Mouse (Mus musculus): Measurements from ENCODE around the gene Tex2. TPM values are rescaled to one million over a fixed set of nuclear protein-coding genes. Genes with fewer than 3 reads are reported as not detected.

Tex2 gene
- polyA plus RNA-seq, 1 experiment from 2014 or later: 17.1 TPM

- Histone ChIP-seq H3K27me3 (replicated peaks; ENCODE audit: control insufficient read depth, insufficient read depth, low read length) (no peaks in the 10 kb centered on the region), H3K36me3 (ENCODE audit: control insufficient read depth, insufficient read depth) (peaks cover 27% of the 10 kb centered on the region), H3K4me2 (replicated peaks; ENCODE audit: low read depth) (no peak overlapping the region), H3K9ac (ENCODE audit: low read depth, low read length) (no peak overlapping the region), H3K4me3 (ENCODE audit: low read depth, low read length) (no peak overlapping the region), H3K4me1 (replicated peaks; ENCODE audit: control insufficient read depth, insufficient read depth, low read length) (peaks cover 3% of the 10 kb centered on the region; the same call in 1 of the 2 replicates), H3K27ac (ENCODE audit: low read depth, low read length) (no peak overlapping the region), H3K9me3 (ENCODE audit: control insufficient read depth) (no peaks in the 10 kb centered on the region)
- ATAC-seq: no peak; the same call in 1 of the 2 replicates
- WGBS: 57% methylated on average over 2 of the region's 2 CpGs
- peak; percentile 85 for TF ChIP-seq CTCF (IDR thresholded peaks at IDR 0.05; ENCODE audit: low read depth)
Observed at GRCm38 (mm10) chr11:106513166-106513565, 100.1 kb downstream of the Tex2 start.

- no peak for ATAC-seq
- TF ChIP-seq CTCF (IDR thresholded peaks at IDR 0.05; ENCODE audit: low read depth): no peak
- H3K4me1 ChIP-seq (replicated peaks; ENCODE audit: control insufficient read depth, insufficient read depth, low read length): peaks cover 3% of the 10 kb centered on the region; the same call in 1 of the 2 replicates
- H3K27ac ChIP-seq (ENCODE audit: low read depth, low read length): no peak overlapping the region
- no peaks in the 10 kb centered on the region for H3K9me3 ChIP-seq (ENCODE audit: control insufficient read depth)
- H3K9ac ChIP-seq (ENCODE audit: low read depth, low read length): no peak overlapping the region
- H3K4me3 ChIP-seq (ENCODE audit: low read depth, low read length): no peak overlapping the region
- peaks cover 29% of the 10 kb centered on the region for H3K36me3 ChIP-seq (ENCODE audit: control insufficient read depth, insufficient read depth)
- no peaks in the 10 kb centered on the region for H3K27me3 ChIP-seq (replicated peaks; ENCODE audit: control insufficient read depth, insufficient read depth, low read length)
- no peak overlapping the region for H3K4me2 ChIP-seq (replicated peaks; ENCODE audit: low read depth)
- WGBS: 85% methylated on average over 7 of the region's 7 CpGs
Observed at GRCm38 (mm10) chr11:106512006-106512390, 101.2 kb downstream of the Tex2 start.

- no peak for TF ChIP-seq CTCF (IDR thresholded peaks at IDR 0.05; ENCODE audit: low read depth)
- whole genome bisulfite sequencing: 84% methylated on average over 14 of the region's 14 CpGs
- no peak overlapping the region for H3K4me2 ChIP-seq (replicated peaks; ENCODE audit: low read depth)
- no peaks in the 10 kb centered on the region for H3K27me3 ChIP-seq (replicated peaks; ENCODE audit: control insufficient read depth, insufficient read depth, low read length)
- H3K4me3 ChIP-seq (ENCODE audit: low read depth, low read length): no peak overlapping the region
- no peak overlapping the region for H3K9ac ChIP-seq (ENCODE audit: low read depth, low read length)
- peaks cover 35% of the 10 kb centered on the region for H3K36me3 ChIP-seq (ENCODE audit: control insufficient read depth, insufficient read depth)
- no peaks in the 10 kb centered on the region for H3K9me3 ChIP-seq (ENCODE audit: control insufficient read depth)
- no peak overlapping the region for H3K27ac ChIP-seq (ENCODE audit: low read depth, low read length)
- H3K4me1 ChIP-seq (replicated peaks; ENCODE audit: control insufficient read depth, insufficient read depth, low read length): peaks cover 3% of the 10 kb centered on the region; the same call in 1 of the 2 replicates
- ATAC-seq: no peak
Observed at GRCm38 (mm10) chr11:106511236-106512005, 101.8 kb downstream of the Tex2 start.

GRCm38 (mm10) chr11:106507638-106508037 lies 105.6 kb downstream of the Tex2 start:
- Histone ChIP-seq H3K27ac (ENCODE audit: low read depth, low read length) (no peak overlapping the region), H3K9ac (ENCODE audit: low read depth, low read length) (no peak overlapping the region)
- WGBS: 89% methylated on average over 7 of the region's 7 CpGs

GRCm38 (mm10) chr11:106506211-106506610 lies 107.0 kb downstream of the Tex2 start:
- Histone ChIP-seq H3K4me3 (ENCODE audit: low read depth, low read length) (no peak overlapping the region), H3K4me1 (replicated peaks; ENCODE audit: control insufficient read depth, insufficient read depth, low read length) (no peaks in the 10 kb centered on the region; the same call in 1 of the 2 replicates), H3K4me2 (replicated peaks; ENCODE audit: low read depth) (no peak overlapping the region), H3K9ac (ENCODE audit: low read depth, low read length) (no peak overlapping the region), H3K36me3 (ENCODE audit: control insufficient read depth, insufficient read depth) (peaks cover 20% of the 10 kb centered on the region), H3K9me3 (ENCODE audit: control insufficient read depth) (no peaks in the 10 kb centered on the region), H3K27ac (ENCODE audit: low read depth, low read length) (no peak overlapping the region), H3K27me3 (replicated peaks; ENCODE audit: control insufficient read depth, insufficient read depth, low read length) (no peaks in the 10 kb centered on the region)
- ATAC-seq: no peak
- peak; percentile 46 for TF ChIP-seq CTCF (IDR thresholded peaks at IDR 0.05; ENCODE audit: low read depth)
- WGBS: 87% methylated on average over 6 of the region's 6 CpGs

More at GRCm38 (mm10) chr11:106507638-106508037, 105.6 kb downstream of the Tex2 start:
- H3K4me2 ChIP-seq (replicated peaks; ENCODE audit: low read depth): no peak overlapping the region
- no peaks in the 10 kb centered on the region for H3K4me1 ChIP-seq (replicated peaks; ENCODE audit: control insufficient read depth, insufficient read depth, low read length)
- TF ChIP-seq CTCF (IDR thresholded peaks at IDR 0.05; ENCODE audit: low read depth): no peak
- H3K36me3 ChIP-seq (ENCODE audit: control insufficient read depth, insufficient read depth): peaks cover 31% of the 10 kb centered on the region
- ATAC-seq: peak; percentile 29; the same call in 1 of the 2 replicates
- H3K27me3 ChIP-seq (replicated peaks; ENCODE audit: control insufficient read depth, insufficient read depth, low read length): no peaks in the 10 kb centered on the region
- no peaks in the 10 kb centered on the region for H3K9me3 ChIP-seq (ENCODE audit: control insufficient read depth)
- H3K4me3 ChIP-seq (ENCODE audit: low read depth, low read length): no peak overlapping the region

GRCm38 (mm10) chr11:106504129-106504528 lies 109.1 kb downstream of the Tex2 start:
- Histone ChIP-seq H3K27ac (ENCODE audit: low read depth, low read length) (no peak overlapping the region), H3K36me3 (ENCODE audit: control insufficient read depth, insufficient read depth) (peaks cover 18% of the 10 kb centered on the region), H3K9me3 (ENCODE audit: control insufficient read depth) (no peaks in the 10 kb centered on the region), H3K4me2 (replicated peaks; ENCODE audit: low read depth) (no peak overlapping the region), H3K4me3 (ENCODE audit: low read depth, low read length) (no peak overlapping the region), H3K9ac (ENCODE audit: low read depth, low read length) (no peak overlapping the region), H3K4me1 (replicated peaks; ENCODE audit: control insufficient read depth, insufficient read depth, low read length) (no peaks in the 10 kb centered on the region; the same call in 1 of the 2 replicates), H3K27me3 (replicated peaks; ENCODE audit: control insufficient read depth, insufficient read depth, low read length) (no peaks in the 10 kb centered on the region)
- no peak for TF ChIP-seq CTCF (IDR thresholded peaks at IDR 0.05; ENCODE audit: low read depth)
- no peak for ATAC-seq
